Mouse (Mus musculus) layer of hippocampus, adult 6 months (tissue): Measurements from ENCODE around the gene Gm7861. TPM values are rescaled to one million over a fixed set of nuclear protein-coding genes. Genes with fewer than 3 reads are reported as not detected.

ENCODE experiments used
- long read RNA-seq, 2 experiments: library from polyadenylated mRNA; unstranded; transcript quantifications; one replicate each; pipeline ENCODE4 v2.0.0; 2019 to 2020
- polyA plus RNA-seq: library from polyadenylated mRNA; unstranded; fragments of <200 nt; fragmentation: Nextera tagmentation; gene quantifications from 2 replicates; pipeline ENCODE4 v1.2.3, GENCODE M21; 2021

Gene Gm7861
- not detected in 2 replicates for polyA plus RNA-seq
- long read RNA-seq, experiment 1 = 0 reads
- long read RNA-seq, experiment 2 = 0 reads

DNA sequence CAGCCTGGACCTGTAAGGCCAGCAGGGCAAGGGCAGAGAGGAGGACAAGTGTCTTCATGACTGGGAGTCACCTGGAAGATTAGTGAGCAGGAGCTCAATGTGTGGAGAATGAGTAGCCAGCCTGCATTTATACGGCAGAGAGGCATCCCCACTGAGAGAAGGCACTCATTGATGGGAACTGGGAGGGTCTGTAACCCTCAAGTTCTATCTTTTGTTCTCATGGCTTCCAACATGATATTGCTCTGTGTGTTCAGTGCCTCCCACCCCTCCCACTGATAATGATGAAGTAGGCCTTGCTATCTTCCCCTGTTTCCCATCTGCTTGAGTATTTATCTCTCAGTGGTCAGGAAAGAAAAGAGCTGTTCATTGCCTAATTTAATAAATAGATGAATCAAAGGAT lies at the start of gene Gm7861:
TSS of gene Gm7861 (minus strand) at position 101 of the 400 bp plus-strand sequence.

DNA sequence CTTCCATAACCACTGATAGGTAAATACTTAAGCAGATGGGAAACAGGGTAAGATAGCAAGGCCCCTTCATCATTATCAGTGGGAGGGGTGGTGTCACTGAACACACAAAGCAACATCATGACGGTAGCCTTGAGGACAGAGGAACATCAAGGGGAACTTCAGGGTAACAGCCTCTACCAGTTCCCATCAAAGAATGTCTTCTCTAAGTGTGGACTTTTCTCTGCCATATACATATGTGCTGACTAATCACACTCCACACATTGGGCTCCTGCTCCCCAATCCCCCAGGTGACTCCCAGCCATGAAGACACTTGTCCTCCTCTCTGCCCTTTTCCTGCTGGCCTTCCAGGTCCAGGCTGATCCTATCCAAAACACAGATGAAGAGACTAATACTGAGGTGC lies 23.6 kb upstream of the Gm7861 start, which contains the start of gene Defa26:
TSS of gene Defa26 (plus strand) at position 301 of the 400 bp plus-strand sequence.

DNA sequence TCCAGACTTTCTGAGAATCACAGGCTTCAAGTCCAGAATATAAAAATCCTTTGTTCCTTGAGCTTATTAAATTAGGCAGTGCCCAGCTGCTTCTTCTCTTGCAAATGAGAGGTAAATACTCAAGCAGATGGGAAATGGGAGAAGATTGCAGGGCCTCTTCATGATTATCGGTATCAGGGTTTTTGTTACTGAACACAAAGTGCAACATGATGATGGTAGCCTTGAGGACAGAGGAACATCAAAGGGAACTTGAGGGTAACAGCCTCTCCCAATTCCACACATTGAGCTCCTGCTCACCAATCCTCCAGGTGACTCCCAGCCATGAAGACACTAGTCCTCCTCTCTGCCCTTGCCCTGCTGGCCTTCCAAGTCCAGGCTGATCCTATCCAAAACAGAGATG lies 11.6 kb downstream of the Gm7861 start, which contains the start of gene Defa28:
TSS of gene Defa28 (plus strand) at position 301 of the 400 bp plus-strand sequence.

DNA sequence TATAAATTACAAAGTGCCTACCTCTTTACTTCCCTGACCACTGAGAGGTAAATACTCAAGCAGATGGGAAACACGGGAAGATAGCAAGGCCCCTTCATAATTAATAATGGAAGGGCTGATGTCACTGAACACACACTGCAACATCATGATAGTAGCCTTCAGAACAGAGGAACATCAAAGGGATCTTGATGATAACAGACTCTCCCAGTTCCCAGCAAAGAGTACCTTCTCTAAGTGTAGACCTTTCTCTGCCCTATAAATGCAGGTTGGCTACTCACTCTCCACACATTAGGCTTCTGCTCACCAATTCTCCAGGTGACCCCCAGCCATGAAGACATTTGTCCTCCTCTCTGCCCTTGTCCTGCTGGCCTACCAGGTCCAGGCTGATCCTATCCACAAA lies 29.2 kb downstream of the Gm7861 start, which contains the start of gene Defa37:
TSS of gene Defa37 (plus strand) at position 301 of the 400 bp plus-strand sequence.

Other genes starting within 250 kb of the Gm7861 start
- gene Defa2, start 216.0 kb downstream of the Gm7861 start, polyA plus RNA-seq = not detected in 2 replicates
- not detected in 2 replicates for gene Defa33, start 202.7 kb downstream of the Gm7861 start, polyA plus RNA-seq
- gene Defa36, start 167.1 kb downstream of the Gm7861 start, polyA plus RNA-seq = not detected in 2 replicates
- gene Gm7849, start 137.9 kb downstream of the Gm7861 start, polyA plus RNA-seq = not detected in 2 replicates
- gene Defa20, start 85.2 kb downstream of the Gm7861 start, polyA plus RNA-seq = not detected in 2 replicates
- gene Defa32, start 65.5 kb downstream of the Gm7861 start, polyA plus RNA-seq = not detected in 2 replicates
- not detected in 2 replicates for gene Defa37, start 29.1 kb downstream of the Gm7861 start, polyA plus RNA-seq
- gene Defa28, start 11.5 kb downstream of the Gm7861 start, polyA plus RNA-seq = not detected in 2 replicates
- not detected in 2 replicates for gene Defa26, start 23.7 kb upstream of the Gm7861 start, polyA plus RNA-seq
- gene Defa17, start 61.3 kb upstream of the Gm7861 start, polyA plus RNA-seq = not detected in 2 replicates
- gene Defa34, start 71.3 kb upstream of the Gm7861 start, polyA plus RNA-seq = not detected in 2 replicates
- gene AY761184, start 109.1 kb upstream of the Gm7861 start, polyA plus RNA-seq = not detected in 2 replicates
- not detected in 2 replicates for gene Defa24, start 140.0 kb upstream of the Gm7861 start, polyA plus RNA-seq
- gene Defb50, start 229.0 kb upstream of the Gm7861 start, polyA plus RNA-seq = not detected in 2 replicates
- not detected in 2 replicates for gene Defb2, start 245.4 kb upstream of the Gm7861 start, polyA plus RNA-seq